Mouse (Mus musculus): ENCODE measurements around the gene Tubg1.

The Tubg1 gene

DNA sequence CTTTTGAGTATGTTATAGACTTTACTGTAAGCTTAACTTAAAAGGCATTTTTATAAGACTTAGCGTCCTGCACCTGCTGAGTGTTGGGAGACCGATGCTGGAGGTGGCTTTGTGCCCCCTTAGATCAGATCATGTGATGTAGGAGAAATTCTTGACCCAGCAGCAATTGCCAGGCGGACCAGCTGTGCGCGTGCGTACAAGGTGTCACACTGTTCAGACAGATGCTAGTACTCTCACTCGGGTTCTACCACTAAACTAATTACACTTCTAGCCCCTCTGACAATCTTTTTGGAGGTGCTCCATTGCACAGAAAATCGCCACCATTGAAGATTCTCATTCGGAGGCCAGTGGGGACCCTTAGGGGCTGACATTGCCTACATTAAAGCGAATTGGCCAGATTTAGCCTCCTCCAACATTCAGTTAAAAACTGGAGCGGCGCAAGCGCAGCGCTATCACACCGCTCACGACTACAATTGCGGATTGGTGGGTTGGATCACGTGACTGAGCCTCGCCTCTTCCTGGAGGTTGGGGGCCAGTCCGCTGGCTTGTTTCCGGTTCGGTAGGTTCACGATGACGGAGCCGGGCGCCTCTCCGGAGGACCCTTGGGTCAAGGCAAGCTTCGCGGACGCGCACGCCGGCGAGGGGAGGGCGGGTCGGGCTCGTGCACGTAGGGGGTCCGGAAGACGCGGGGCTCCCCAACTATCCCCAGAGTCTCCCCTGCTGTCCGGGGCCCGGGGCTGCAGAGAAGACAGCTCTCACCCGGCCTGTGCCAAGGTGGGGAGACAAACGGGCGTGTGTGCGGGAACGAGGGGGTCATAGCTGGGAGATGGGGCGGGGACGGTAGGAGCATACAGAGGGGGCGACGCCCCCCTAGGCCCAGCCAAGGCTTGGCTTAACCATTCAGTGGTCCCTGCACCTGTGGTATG is 32.7 kb upstream of the Tubg1 start, which contains the start of gene Mlx:
TSS of gene Mlx (plus strand) at position 522 of the 926 bp plus-strand sequence.
- peak; percentile 38; the same call in 1 of the 2 replicates for TF ChIP-seq GATA4 (IDR thresholded peaks at IDR 0.05; ENCODE audit: insufficient replicate concordance, low read length)

DNA sequence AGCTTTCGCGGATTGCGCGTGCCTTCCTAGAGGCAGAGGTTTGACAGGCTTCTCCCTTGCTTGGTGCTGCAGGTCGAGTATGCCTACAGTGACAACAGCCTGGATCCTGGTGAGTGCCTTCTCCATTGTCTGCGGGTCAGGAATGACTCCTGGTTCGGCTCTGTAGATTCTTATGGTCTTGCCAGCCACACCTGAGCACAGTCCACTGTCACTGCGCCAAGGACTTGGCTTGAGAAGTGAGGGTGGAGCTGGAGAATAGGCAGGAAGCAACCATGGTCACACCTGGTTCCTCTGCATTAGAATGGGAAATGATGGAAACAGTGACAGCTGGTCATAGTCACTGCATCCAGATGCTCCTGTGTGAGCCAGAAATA is 32.1 kb upstream of the Tubg1 start:
- no peak for TF ChIP-seq GATA4 (IDR thresholded peaks at IDR 0.05; ENCODE audit: insufficient replicate concordance, low read length)

DNA sequence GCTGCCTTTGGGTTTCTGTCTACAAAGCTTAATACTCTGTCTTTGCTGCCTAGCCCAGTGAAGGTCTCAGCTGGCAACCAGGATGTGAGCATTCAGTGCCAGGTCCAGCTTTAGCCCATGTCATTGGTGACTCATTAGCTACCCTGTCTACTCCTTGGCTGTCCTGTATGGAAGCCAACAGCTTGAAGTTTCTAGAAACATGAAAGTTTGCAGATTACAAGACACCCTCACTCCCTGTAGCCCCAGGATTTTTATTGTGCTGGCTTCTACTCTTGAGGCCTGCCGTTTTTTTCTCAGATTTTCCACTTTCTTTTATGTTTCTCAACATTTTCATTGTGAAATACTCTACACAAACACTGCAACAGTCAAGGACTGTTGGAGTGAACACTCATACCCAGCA is 29.8 kb upstream of the Tubg1 start:
- TF ChIP-seq GATA4 (IDR thresholded peaks at IDR 0.05; ENCODE audit: insufficient replicate concordance, low read length) = no peak

DNA sequence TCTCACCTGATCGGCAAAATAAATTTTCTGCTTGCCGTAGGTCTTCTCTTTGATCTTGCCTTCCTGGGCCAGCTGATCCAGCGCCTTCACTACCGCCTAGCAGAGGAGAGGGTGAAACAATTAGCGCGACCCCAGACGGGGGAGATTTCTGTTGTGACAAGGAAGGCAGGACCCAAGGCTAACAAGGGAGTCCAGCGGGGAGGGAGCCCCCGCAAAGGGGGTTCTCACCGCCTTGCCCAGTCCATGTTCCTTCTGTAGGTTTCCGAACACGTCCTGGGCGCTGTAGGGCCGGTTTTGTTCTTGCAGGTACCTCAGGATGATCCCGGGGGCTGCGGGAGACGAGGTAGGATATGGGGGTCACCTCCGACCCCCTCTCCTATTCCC is 24.8 kb upstream of the Tubg1 start:
- no peak for TF ChIP-seq GATA4 (IDR thresholded peaks at IDR 0.05; ENCODE audit: insufficient replicate concordance, low read length)

DNA sequence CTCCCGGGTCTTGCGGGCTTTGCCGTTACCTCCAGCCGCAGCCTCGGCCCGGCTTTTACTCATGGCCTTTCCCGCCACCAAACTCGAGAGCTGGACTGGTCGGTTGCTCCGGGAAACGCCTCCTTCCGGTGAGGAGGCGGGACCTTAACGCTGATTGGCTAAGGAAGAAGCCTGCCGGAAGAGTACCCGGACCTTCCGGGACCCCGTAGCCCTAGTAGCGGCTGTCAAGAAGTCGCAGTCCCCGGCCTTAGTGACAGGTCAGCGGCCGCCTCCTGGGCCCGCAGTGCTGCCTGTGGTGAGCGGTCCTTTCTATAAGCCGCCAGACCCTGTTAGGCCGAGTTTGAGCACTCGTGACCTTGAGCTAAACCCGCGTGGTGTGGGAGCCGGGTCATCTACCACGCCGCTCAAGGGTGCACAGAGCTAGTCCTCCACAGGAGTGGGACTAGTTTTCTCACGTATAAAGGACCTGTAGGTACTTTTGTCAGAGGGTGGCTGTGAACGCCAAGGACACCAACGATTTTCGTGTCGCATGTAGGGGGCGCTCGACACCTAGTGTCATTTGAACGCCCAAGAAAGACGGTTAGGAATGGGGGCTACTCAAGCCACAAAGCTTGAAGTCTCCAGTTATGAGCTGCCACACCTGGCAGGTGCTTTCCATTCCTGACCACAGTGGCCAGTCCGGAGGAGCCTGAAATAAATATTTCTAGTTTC is 24.3 kb upstream of the Tubg1 start, which contains the start of gene Psmc3ip:
TSS of gene Psmc3ip (minus strand) at position 123 of the 711 bp plus-strand sequence.
- TF ChIP-seq GATA4 (IDR thresholded peaks at IDR 0.05; ENCODE audit: insufficient replicate concordance, low read length) = no peak

DNA sequence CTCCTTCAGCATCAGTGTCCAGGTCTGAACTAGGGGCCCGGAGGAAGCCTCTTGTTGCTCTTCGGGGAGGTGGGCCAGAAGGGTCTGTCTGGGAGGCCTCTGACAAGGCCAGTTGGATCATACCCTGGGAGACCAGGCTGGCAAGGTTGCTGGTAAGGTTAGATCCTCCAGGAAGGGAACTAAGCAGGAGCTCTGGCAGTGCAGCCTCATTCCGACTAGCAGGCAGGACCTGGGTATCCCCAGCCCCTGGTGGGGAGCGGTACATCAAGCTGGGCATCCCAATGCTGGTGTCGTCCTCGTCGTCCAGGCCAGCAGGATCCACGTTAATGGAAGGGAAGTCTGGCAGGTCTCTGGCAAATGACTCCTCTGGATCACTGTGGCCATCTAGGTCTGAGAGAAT is 21.5 kb upstream of the Tubg1 start:
- no peak for TF ChIP-seq GATA4 (IDR thresholded peaks at IDR 0.05; ENCODE audit: insufficient replicate concordance, low read length)

DNA sequence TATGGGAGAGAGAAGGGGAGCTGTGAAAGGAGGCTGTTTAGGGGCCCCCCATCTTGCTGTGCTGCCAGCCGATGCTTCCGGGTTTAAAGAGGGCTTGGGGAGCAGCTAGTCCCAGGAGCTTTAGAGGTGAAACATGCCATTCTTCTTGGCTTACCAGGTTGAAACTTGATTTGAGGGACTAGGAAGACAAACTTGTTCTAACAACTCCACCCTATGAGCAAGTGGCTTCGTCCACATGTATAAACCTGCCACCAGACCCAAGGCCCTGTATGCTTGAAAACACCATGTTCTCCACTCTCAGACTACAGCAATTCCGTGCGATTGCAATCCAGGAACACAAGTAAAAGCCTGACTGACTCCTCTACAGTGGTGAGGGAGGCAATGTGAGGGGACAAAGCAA is 16.7 kb upstream of the Tubg1 start:
- TF ChIP-seq GATA4 (IDR thresholded peaks at IDR 0.05; ENCODE audit: insufficient replicate concordance, low read length) = no peak

DNA sequence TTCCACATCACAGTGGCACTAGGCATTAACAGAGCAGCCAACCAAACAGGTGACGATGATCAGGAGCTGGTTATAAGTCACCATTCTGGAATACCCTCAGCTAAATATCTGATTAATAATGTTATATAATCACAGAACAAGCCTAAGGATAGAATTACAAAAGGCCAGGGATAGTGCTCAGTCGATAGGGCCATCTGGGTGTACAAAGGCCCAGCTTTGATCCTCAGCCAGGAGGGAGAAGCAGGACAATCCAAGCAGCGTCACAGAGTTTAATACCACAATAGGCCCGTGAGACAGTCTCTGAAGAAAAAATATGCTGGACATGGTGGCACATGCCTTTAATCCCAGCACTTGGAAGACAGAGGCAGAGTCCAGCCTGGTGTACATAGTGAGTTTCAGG is 10.4 kb upstream of the Tubg1 start:
- TF ChIP-seq GATA4 (IDR thresholded peaks at IDR 0.05; ENCODE audit: insufficient replicate concordance, low read length) = no peak

DNA sequence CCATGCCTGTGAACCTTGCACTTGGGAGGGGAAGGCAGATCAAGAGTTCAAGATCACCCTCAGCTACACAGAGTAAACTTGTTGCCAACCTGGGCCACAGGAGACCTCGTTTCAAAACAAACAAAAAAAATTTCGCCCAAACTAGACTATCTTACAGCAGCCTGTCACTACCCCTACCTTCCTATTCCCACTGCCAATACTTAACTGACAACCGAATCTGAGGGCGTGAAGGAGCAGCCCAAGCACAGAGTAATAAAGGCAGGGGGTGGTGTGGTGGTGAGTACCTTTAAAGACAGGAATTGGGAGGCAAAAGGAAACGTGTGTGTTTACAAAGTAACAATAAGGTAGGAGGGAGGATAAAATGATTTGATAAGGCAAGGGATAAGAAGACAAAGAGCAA is 9.0 kb upstream of the Tubg1 start:
- TF ChIP-seq GATA4 (IDR thresholded peaks at IDR 0.05; ENCODE audit: insufficient replicate concordance, low read length) = no peak

DNA sequence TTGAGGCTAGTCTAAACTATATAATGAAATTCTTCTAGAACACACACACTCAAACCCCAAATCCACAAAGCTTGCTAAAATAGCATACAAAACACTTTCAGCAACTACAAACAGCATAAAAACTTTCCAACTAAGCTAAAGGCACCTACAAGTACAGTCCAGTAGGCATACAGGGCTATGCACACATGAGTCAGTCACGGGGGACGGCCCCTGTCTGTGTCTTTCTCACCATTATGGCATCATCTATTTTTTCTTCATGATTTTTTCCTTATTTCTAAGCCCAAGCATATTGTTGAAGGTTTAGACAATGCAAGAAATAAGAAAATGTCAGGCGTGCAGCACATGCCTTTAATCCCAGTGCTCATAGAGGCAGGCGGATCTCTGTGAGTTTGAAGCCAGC is 8.6 kb upstream of the Tubg1 start:
- TF ChIP-seq GATA4 (IDR thresholded peaks at IDR 0.05; ENCODE audit: insufficient replicate concordance, low read length) = no peak

DNA sequence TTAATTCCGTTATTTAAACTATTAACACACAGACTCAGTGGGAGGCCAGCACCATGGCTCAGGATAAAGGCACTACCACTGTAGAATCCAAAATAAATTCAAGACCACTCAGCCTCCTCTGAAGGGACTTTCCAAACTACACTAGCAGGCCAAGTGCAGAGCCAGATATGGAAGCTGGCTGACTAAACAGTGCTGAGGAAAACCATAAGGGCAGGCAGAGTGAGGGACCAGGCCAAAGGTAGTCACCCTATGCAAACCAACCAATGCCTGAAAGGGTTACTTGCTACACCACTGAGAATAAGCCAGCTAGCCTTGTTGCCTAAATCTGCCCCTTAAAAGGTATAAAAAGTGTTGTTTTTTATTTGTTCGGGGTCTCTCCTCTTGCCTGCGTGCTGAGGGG is 7.6 kb upstream of the Tubg1 start:
- no peak for TF ChIP-seq GATA4 (IDR thresholded peaks at IDR 0.05; ENCODE audit: insufficient replicate concordance, low read length)

DNA sequence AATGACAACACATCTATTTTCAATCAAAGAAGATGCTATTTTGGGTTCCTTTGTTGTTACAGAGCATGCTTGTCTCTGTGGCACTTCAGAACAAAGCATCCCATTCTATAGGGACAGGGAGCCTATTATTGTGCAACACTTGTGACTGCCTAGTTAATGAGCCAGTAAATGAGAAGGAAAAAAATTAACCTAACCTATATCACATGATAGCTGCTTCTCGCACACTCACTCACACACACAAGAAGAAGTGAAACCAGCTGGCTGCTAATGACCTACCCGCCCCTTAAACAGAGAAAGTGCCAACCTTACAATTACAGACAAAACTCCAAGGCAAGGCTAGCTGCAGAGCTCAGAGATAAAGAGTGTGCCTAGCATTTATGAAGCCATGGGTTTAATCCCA is 4.2 kb upstream of the Tubg1 start:
- TF ChIP-seq GATA4 (IDR thresholded peaks at IDR 0.05; ENCODE audit: insufficient replicate concordance, low read length) = no peak

DNA sequence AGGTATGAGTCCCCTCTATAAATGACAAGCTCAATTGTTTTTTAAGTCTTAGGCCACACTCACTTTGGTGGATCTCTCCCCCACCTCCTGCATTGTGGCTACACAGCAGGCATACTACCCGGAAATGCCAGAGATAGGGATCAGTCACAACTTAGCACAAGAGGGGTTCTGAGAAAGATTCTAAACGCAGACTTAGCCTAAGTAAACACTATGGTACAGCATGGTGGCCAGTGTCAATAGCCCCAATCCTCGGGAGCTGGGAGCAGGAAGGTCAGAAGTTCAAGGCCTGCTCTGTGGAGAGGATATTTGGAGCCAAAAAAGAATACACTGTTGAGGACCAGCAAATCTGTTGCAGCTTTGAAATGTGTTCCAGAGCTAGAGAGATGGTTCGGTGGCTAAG is 1.6 kb upstream of the Tubg1 start:
- TF ChIP-seq GATA4 (IDR thresholded peaks at IDR 0.05; ENCODE audit: insufficient replicate concordance, low read length) = no peak; the same call in 1 of the 2 replicates

DNA sequence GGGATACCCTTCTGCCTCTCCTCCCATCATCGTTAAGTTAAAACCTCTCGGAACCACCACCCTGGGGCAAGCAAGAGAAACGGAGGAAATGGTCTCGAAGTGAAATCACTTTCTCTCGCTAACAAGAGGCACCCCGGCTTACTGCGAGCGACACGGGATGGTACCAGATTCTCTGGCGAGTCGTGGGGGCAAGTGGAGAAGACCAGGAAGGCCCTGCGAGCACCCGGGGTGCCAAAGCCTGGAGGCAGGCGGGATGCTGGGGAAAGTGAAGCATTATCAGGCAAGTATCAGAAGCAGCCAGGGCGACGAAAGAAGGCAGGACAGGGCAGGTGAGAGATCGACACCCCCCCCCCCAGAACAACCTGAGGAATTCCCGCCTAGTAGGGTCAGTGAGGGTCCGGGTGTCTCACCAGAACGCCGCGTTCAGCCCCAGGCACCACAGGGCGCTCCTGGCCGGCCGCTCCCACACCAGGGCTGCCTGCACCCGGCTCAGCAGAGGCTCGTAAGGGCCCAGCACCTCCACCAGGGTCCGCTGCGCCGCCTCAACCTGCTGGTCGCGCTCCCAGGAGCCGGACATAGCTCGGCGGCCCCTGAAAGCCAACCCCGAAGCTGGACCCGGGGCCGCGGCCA is 492 bp upstream of the Tubg1 start:
- no peak for TF ChIP-seq GATA4 (IDR thresholded peaks at IDR 0.05; ENCODE audit: insufficient replicate concordance, low read length)

DNA sequence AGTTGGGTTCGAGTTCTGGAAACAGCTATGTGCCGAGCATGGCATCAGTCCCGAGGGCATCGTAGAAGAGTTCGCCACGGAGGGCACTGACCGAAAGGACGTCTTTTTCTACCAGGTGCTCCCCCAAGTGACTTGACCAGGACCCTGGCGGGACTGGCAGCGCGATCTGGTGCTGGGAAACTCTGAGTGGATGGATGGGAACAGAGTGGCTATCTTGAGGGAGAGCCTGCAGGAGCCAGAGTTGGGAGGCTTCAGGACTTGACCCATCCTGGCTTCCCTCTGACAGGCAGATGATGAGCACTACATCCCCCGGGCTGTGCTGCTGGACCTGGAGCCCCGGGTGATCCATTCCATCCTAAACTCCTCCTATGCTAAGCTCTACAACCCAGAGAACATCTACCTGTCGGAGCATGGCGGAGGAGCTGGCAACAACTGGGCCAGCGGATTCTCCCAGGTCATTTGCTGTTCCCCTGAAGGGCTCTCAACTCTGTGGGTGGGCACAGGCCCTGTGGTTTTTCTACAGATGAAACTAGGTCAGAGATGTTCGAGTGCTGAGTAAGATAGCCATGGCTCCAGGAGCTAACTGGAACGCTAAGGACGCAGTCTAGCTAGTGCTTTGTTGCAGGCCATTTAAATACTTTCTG is 929 bp downstream of the Tubg1 start:
- TF ChIP-seq GATA4 (IDR thresholded peaks at IDR 0.05; ENCODE audit: insufficient replicate concordance, low read length) = no peak
